Mouse (Mus musculus): ENCODE measurements around the gene Dchs1. TPM values are rescaled to one million over a fixed set of nuclear protein-coding genes. Genes with fewer than 3 reads are reported as not detected.
A peak's percentile ranks its signal among the peaks of the same experiment; 100 is the strongest.

Dchs1 gene
- polyA plus RNA-seq, 1 experiment from 2014 or later: 3.4 TPM

DNA sequence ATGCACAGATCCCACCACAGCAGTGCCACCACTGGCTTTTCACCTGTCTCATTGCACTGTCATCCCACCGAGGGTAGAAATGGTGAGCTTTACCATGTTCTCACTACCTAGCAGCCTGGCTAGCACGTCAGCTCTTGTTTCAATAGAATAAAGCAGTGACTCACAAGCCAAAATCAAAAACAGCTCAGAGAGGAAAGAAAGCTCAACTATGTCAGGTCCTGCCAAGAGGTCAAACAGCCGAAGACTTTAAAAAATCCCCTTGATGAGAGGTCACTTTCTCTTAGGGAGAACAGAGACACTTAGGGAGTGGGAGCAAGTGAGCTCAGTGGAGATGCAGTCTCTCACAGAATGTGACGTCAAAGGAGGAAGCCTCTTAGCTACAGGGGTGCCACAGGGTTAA lies 3.6 kb downstream of the Dchs1 start:
- Histone ChIP-seq H3K27ac (no peak overlapping the region), H3K4me3 (no peak overlapping the region), H3K4me2 (peak overlapping the region; percentile 23; the same call in 1 of the 2 replicates), H3K9ac (no peak overlapping the region), H3K4me1 (replicated peaks) (peaks cover 30% of the 10 kb centered on the region), H3K36me3 (no peaks in the 10 kb centered on the region), H3K27me3 (peaks cover 3% of the 10 kb centered on the region; the same call in 1 of the 2 replicates), H3K9me3 (replicated peaks) (no peaks in the 10 kb centered on the region)
- WGBS: 42% methylated on average over 4 of the region's 4 CpGs
- no peak for ATAC-seq (replicated peaks; ENCODE audit: insufficient number of reproducible peaks, insufficient read depth, low FRiP score, low read depth)

DNA sequence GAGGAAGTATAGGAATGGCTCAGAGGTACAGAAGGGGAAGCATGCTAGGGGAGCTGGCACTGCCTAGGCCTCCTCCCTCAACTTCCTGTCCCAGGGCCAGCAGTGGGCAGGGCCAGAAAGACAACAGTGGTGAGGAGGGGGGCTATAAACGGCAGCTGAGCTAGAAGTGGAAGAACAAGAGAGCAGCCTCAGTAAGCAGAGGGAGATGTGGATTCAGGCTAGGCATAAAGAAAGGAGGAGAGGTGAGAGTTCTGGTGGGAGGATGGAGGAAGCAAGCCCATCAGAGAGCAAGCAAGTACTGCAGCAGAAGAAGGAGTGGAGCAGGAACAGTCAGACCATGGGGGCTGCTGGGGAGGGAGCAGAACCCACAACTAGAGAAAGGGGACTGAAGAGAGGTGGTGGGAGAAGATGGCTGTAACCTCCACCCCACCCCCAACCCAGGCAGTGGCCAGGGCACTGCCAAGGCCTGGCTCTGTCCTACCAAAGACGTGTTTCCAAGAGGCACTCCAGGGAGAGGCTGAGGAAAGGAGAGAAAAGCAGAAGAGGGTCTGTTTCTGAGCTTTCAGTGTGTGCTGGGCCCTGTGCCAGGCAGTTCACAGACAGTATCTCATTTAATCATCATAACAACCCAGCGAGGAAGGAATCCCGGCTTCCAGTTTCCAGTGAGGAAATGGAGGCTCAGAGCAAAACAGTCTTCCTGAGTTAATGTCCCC lies 8.7 kb downstream of the Dchs1 start:
- H3K4me2 ChIP-seq: peak overlapping the region; percentile 41
- H3K9ac ChIP-seq: peak overlapping the region; percentile 19
- H3K27ac ChIP-seq: peak overlapping the region; percentile 87
- H3K27me3 ChIP-seq: no peaks in the 10 kb centered on the region
- peak; percentile 69 for ATAC-seq (replicated peaks; ENCODE audit: insufficient number of reproducible peaks, insufficient read depth, low FRiP score, low read depth)
- H3K9me3 ChIP-seq (replicated peaks): no peaks in the 10 kb centered on the region
- peaks cover 32% of the 10 kb centered on the region for H3K4me1 ChIP-seq (replicated peaks)
- H3K36me3 ChIP-seq: no peaks in the 10 kb centered on the region
- peak overlapping the region; percentile 10 for H3K4me3 ChIP-seq
- WGBS: 21% methylated on average over 4 of the region's 4 CpGs

DNA sequence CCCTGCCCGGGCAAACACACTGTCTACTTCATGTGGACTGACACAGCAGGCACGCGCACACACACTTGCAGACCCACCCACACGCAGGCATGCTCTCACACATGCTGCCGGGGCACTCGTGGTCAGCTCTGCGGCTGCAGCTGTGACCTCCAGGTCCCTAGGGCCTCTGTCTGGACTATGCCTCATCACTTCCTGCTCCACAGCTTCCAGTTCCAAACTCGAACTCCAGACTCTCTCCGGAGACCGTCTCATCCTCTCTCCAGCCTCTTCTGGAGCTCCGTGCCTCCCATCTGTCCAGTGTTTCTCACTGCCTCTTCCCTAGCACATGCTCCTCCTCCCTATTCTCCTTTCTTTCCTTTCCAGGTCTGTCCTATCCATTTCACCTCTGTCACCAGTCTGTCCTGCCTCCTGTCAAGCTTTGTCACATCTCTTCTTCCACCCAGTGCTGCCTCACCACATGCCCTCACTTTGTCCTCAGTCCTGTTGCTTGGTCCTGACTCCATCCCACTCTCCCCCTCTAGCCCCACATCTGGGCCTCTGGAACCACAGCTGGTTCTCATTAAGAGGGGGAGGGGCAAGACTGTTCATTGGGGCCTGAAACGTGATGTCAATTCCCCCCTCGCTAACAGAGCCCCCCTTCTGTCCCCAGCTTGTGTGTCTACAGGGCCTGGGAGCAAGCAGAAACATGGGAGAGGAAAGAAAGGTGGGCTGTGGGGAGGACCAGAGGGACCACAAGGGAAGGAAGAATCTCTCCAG lies 9.5 kb downstream of the Dchs1 start:
- Histone ChIP-seq H3K27me3 (no peaks in the 10 kb centered on the region), H3K4me2 (peak overlapping the region; percentile 41), H3K36me3 (no peaks in the 10 kb centered on the region), H3K27ac (peak overlapping the region; percentile 87), H3K4me3 (peak overlapping the region; percentile 10), H3K4me1 (replicated peaks) (peaks cover 32% of the 10 kb centered on the region), H3K9me3 (replicated peaks) (no peaks in the 10 kb centered on the region), H3K9ac (peak overlapping the region; percentile 19; the same call in 1 of the 2 replicates)
- peak; percentile 57 for ATAC-seq (replicated peaks; ENCODE audit: insufficient number of reproducible peaks, insufficient read depth, low FRiP score, low read depth)
- WGBS: 36% methylated on average over 13 of the region's 13 CpGs

DNA sequence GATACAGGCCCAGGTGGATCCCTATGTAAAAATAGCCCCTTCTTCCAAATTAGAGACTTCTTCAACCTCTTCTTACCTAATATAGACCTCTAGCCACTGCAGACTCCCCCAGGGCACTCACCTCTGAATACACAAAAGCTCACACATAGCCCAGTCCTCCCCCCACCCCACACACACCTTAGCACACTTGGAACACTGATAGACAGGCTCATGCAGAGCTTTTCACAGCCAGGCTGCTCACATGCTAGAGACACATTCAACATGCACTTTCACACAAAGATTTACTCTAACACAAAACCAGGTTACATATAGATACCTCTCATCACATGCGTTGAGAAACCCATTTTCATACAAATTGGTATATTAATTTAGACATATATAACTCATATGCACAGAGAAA lies 10.1 kb downstream of the Dchs1 start:
- no peak for ATAC-seq (replicated peaks; ENCODE audit: insufficient number of reproducible peaks, insufficient read depth, low FRiP score, low read depth)
- Histone ChIP-seq H3K27ac (peak overlapping the region; percentile 87; the same call in 1 of the 2 replicates), H3K9ac (no peak overlapping the region), H3K4me2 (peak overlapping the region; percentile 41; the same call in 1 of the 2 replicates), H3K36me3 (no peaks in the 10 kb centered on the region), H3K27me3 (no peaks in the 10 kb centered on the region), H3K4me1 (replicated peaks) (peaks cover 32% of the 10 kb centered on the region), H3K9me3 (replicated peaks) (no peaks in the 10 kb centered on the region), H3K4me3 (no peak overlapping the region)
- 84% methylated on average over 1 of the region's 1 CpGs for WGBS

DNA sequence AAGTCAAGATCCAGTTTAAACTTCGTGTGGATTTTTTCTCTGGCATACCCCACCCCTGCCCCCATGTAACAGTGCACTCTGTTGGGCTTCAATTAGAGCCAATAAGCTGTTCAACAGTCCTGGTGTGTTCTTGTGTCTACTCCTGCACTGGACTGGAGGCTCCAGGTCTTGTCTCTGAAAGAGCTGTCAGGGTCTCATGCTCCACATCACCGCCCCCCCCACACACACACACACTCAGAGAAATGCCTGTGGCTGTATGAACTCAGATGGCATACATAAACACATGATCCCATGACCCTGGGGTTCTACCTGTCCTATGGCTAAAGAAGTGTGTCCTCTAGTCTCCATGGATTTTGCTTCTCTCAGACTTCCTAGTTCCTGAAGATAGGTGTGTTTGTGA lies 11.4 kb downstream of the Dchs1 start:
- H3K27ac ChIP-seq: no peak overlapping the region
- no peak overlapping the region for H3K4me2 ChIP-seq
- 74% methylated on average over 2 of the region's 2 CpGs for whole genome bisulfite sequencing
- H3K9me3 ChIP-seq (replicated peaks): no peaks in the 10 kb centered on the region
- no peaks in the 10 kb centered on the region for H3K36me3 ChIP-seq
- no peak for ATAC-seq (replicated peaks; ENCODE audit: insufficient number of reproducible peaks, insufficient read depth, low FRiP score, low read depth)
- peaks cover 32% of the 10 kb centered on the region for H3K4me1 ChIP-seq (replicated peaks)
- H3K9ac ChIP-seq: no peak overlapping the region
- H3K4me3 ChIP-seq: no peak overlapping the region
- H3K27me3 ChIP-seq: no peaks in the 10 kb centered on the region

DNA sequence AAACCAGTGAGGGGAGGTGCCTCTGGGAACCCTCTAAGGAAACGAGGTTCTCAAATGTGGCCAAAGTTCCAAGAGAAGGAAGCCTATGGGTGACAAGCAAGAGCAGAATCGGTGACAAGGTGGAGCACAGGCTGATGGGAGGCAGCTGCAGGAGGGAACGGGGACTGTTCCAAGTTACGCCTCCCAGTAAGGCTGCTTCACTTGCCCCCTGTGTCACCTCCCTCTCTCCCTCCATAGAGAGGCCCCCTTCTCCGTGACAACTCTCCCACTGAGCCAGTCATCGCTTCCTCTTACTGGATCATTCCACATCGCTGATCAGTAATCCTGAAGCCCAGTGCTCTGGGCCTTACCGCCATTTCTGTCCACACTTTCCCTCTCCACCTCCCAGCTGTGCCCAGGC lies 12.8 kb downstream of the Dchs1 start:
- WGBS: 49% methylated on average over 8 of the region's 8 CpGs
- no peaks in the 10 kb centered on the region for H3K9me3 ChIP-seq (replicated peaks)
- peaks cover 32% of the 10 kb centered on the region for H3K4me1 ChIP-seq (replicated peaks)
- no peak overlapping the region for H3K4me3 ChIP-seq
- H3K9ac ChIP-seq: no peak overlapping the region
- 0 out of 2 replicates have a peak, but pooled peaks have one; percentile 5 for ATAC-seq (replicated peaks; ENCODE audit: insufficient number of reproducible peaks, insufficient read depth, low FRiP score, low read depth)
- 0 out of 2 replicates have a peak overlapping the region, but pooled peaks have one; percentile 34 for H3K27ac ChIP-seq
- no peak overlapping the region for H3K4me2 ChIP-seq
- no peaks in the 10 kb centered on the region for H3K36me3 ChIP-seq
- no peaks in the 10 kb centered on the region for H3K27me3 ChIP-seq

DNA sequence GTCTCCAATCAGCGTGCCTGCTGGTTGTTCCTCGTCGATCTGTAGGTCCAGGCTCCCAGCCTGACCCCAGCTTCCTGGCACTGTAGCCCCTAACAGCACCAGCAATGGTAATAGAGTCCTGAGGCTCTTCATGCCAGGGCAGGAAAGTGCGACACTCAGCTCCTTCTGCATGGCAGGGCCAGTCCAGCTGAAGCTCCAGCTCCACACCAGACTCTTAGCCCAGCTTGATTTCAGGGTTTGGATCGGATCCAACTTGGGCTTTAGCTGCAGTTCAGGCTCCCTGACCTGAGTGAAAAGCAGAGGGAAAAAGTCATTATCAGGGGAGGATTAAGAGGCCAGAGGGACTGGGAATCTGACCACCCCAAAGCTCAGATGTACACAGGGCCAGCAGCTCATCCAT lies 14.4 kb downstream of the Dchs1 start:
- H3K27ac ChIP-seq: no peak overlapping the region
- no peaks in the 10 kb centered on the region for H3K36me3 ChIP-seq
- 72% methylated on average over 5 of the region's 5 CpGs for WGBS
- no peaks in the 10 kb centered on the region for H3K9me3 ChIP-seq (replicated peaks)
- ATAC-seq (replicated peaks; ENCODE audit: insufficient number of reproducible peaks, insufficient read depth, low FRiP score, low read depth): no peak
- H3K9ac ChIP-seq: no peak overlapping the region
- no peak overlapping the region for H3K4me3 ChIP-seq
- peaks cover 22% of the 10 kb centered on the region for H3K4me1 ChIP-seq (replicated peaks)
- no peaks in the 10 kb centered on the region for H3K27me3 ChIP-seq
- H3K4me2 ChIP-seq: no peak overlapping the region

DNA sequence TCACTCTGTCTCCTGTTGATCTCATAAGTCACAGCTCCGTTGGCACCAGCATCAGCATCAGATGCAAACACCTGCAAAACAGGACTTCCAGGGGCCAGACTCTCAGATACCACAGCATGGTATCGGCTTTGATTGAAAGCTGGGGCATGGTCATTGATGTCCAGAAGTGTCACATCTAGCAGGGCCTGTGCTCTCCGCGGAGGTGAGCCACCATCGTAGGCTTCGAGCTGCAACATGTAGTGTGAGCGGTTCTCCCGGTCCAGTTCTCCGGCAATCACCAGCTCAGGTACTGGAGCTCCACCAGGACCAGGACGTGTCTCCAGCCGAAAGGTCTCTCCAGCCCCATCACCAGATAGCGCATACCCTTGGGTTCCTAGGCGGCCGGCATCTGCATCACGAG lies 15.1 kb downstream of the Dchs1 start:
- no peak for ATAC-seq (replicated peaks; ENCODE audit: insufficient number of reproducible peaks, insufficient read depth, low FRiP score, low read depth)
- H3K4me3 ChIP-seq: no peak overlapping the region
- H3K9ac ChIP-seq: no peak overlapping the region
- H3K27ac ChIP-seq: no peak overlapping the region
- H3K4me2 ChIP-seq: no peak overlapping the region
- H3K9me3 ChIP-seq (replicated peaks): no peaks in the 10 kb centered on the region
- peaks cover 21% of the 10 kb centered on the region for H3K4me1 ChIP-seq (replicated peaks)
- H3K36me3 ChIP-seq: no peaks in the 10 kb centered on the region
- WGBS: 89% methylated on average over 15 of the region's 15 CpGs
- H3K27me3 ChIP-seq: no peaks in the 10 kb centered on the region

DNA sequence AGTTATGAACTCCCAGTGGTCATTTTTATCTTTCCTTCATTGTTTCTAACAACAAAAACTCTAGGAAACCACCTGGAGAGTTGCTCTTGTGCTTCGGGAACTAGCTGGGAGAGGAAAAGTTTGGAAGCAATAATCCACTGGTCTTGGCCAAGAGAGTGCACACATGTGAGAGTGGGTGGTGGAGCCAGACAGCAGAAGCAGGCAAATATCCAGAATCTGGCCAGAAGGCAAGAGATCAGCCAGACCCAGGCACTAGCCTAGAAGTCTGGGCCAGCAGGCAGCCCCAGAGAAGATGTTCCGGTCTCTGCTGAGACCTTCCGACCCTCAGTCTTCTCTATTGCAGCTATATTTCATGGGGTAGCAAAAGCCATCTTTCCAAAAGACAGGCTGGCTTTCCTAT lies 17.5 kb downstream of the Dchs1 start:
- H3K27me3 ChIP-seq: no peaks in the 10 kb centered on the region
- no peak for ATAC-seq (replicated peaks; ENCODE audit: insufficient number of reproducible peaks, insufficient read depth, low FRiP score, low read depth)
- H3K9me3 ChIP-seq (replicated peaks): no peaks in the 10 kb centered on the region
- H3K27ac ChIP-seq: no peak overlapping the region
- no peaks in the 10 kb centered on the region for H3K36me3 ChIP-seq
- 79% methylated on average over 3 of the region's 3 CpGs for WGBS
- no peak overlapping the region for H3K4me2 ChIP-seq
- peaks cover 20% of the 10 kb centered on the region for H3K4me1 ChIP-seq (replicated peaks)
- H3K9ac ChIP-seq: no peak overlapping the region
- H3K4me3 ChIP-seq: no peak overlapping the region

DNA sequence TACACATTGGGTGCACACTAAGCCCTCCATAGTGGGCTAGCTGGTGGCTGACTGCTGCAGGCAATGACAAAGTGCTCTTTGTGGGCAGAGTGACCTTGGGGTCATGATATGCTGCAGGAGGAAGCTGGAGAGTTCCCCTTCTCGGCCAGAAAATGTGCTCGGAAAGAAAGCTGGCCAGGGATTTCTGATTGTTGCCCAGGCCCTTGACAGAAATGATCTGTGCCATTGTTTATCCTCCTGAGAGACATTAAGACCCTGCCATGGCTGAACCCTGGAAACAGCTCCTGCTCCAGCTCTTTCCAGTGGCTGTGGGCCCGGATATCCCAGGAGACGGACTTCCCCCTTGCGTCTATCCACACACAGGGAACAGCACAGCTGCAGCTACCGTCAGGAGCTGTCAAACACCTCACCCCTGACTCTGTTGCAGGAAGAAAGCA lies 19.7 kb downstream of the Dchs1 start:
- Histone ChIP-seq H3K9me3 (replicated peaks) (no peaks in the 10 kb centered on the region), H3K36me3 (peaks cover 6% of the 10 kb centered on the region; the same call in 1 of the 2 replicates), H3K27me3 (peaks cover 12% of the 10 kb centered on the region), H3K9ac (no peak overlapping the region), H3K27ac (peak overlapping the region; percentile 16), H3K4me2 (no peak overlapping the region), H3K4me3 (no peak overlapping the region), H3K4me1 (replicated peaks) (peaks cover 11% of the 10 kb centered on the region)
- 28% methylated on average over 6 of the region's 6 CpGs for WGBS
- ATAC-seq (replicated peaks; ENCODE audit: insufficient number of reproducible peaks, insufficient read depth, low FRiP score, low read depth): no peak

DNA sequence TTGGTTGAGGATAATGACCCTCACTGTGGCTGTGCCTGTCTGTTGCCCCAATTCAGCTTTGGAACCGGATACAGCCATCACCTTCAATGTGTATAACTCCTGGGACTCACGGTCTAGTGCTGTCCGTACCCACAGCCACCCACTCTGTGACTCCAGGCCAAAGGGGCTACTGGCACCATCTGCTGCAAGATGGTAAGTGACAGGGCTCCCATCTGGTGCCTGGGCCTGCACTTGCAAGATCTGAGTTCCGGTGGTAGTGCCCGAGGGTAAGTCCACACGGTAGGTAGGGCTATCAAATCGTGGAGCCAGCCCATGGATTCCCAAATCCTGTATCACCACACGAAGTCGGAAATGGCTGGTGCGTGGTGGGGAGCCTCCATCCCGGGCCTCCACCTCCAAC lies 23.1 kb downstream of the Dchs1 start:
- Histone ChIP-seq H3K27ac (no peak overlapping the region), H3K9me3 (replicated peaks) (no peaks in the 10 kb centered on the region), H3K4me2 (no peak overlapping the region), H3K4me1 (replicated peaks) (peaks cover 20% of the 10 kb centered on the region), H3K36me3 (peaks cover 13% of the 10 kb centered on the region; the same call in 1 of the 2 replicates), H3K27me3 (peaks cover 27% of the 10 kb centered on the region), H3K4me3 (no peak overlapping the region), H3K9ac (no peak overlapping the region)
- 87% methylated on average over 11 of the region's 11 CpGs for WGBS
- ATAC-seq (replicated peaks; ENCODE audit: insufficient number of reproducible peaks, insufficient read depth, low FRiP score, low read depth): no peak

Data from heart, embryonic 15.5 days (tissue).